Mouse (Mus musculus) lung, postnatal 4 days (tissue): ENCODE measurements around the gene Pcare.
"Not testable (repeated sequence)": the region's sequence is repeated elsewhere in the genome, so short reads cannot be mapped to it uniquely, and the experiment has no call there.

Source experiments
- DNase-seq, 2 experiments: peaks; one replicate each; pipeline ENCODE4 v3.0.0; 2021

The Pcare gene

DNA sequence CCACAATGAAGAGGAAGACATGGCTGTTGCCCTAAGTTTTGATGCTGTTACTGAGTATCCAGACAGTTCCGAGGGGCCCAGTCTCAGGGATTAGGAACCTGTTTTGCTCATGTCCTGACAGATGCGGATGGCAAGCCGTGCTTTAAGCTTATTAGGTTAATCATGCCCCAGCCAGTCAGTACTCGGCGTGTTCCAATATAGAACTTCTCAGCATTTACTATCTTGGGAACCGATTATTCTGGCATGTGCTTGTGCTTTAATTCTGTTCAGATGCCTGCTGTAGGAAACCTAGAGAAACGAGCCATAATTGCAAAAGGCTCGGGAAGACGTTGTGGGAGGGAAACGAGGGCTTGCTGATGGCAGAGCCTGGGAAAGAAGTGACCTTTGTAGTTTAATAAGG, at the start of gene Pcare:
Gene Pcare (minus strand): TSS at position 64 of the 400 bp plus-strand sequence.
- no peak for DNase-seq

DNA sequence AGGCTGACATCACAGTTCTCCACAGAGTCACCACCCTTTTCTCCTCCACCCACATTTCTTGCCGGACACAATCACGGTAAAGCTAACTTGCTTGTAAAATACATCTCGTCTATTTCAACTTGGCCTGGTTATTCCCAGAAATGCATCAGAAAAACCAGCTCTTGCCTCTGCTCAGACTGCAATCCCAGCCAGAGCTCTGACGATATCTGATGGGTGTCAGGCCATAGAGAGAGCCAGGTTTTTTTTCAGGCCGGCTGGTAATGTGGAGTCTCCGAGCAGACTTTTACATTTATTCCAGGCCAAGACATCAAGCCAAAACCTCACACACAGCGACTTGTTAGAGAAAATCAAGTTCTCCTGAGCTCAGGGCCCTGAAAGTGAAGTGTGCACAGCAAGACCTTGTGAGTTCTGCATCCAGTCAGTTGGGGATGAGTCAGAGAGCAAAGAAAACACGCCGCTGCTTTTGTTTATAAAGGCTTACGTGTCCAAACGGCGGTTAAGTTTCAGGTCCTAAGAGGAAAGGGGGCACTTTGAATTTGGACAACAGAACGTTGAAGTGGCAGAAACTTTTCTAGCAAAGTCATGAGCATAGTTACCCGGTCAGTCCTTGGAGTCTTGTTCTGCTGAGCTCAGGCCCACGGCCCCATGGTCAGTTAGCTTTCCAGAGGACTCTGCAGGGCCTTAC, 43.0 kb upstream of the Pcare start:
- DNase-seq, result peak in 1 of 2 experiments; percentile 11

DNA sequence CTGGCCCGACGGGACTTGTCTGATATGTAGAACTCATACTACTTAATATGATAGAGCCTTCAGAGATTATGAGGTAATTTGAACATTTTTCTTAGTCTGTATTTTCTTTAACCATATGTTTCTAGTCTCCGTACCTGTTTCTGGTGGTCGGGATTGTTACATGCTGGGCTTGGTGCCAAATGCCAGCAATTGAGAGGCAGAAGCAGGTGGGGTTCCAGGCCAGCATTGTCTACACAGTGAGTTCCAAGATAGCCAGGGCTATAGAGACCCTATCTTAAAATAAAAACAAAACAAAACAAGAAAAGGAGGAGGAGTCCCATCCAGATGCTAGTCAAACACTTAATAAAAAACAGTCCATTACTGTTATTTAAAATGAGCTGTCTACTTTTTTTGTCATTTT, 38.9 kb upstream of the Pcare start:
- no peak for DNase-seq

DNA sequence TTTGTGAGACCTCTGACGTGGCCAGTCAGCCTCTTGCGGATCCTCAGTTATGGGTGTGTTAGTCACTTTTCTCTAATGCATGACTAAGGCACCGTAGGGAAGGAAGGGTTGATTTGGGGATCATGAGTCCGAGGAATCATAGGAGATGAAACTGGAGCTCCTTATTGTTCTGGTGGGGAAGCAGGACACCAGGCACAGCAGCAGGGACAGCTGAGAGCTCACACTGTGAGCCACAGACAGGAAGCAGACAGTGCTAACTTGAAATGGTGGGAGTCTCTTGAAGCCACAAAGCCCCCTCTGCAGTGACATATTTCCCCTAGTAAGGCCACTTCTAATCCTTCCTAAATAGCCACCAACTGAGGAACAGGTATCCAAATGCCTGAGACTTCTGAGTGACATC, 38.4 kb upstream of the Pcare start:
- no peak for DNase-seq

DNA sequence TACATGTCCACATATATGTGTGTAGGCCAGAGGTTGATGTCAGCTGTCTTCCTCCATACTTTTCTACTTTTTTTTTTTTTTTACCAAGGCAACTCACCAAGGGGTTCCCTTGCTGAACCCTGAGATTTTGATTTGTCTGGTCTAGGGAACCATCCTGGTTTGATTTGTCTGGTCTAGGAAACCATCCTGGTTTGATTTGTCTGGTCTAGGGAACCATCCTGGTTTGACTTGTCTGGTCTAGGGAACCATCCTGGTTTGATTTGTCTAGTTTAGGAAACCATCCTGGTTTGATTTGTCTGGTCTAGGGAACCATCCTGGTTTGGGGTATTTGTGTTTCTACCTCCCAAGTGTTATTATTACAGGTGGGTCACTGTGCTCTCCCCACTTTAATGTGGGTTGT, 33.8 kb upstream of the Pcare start:
- DNase-seq, result no peak

DNA sequence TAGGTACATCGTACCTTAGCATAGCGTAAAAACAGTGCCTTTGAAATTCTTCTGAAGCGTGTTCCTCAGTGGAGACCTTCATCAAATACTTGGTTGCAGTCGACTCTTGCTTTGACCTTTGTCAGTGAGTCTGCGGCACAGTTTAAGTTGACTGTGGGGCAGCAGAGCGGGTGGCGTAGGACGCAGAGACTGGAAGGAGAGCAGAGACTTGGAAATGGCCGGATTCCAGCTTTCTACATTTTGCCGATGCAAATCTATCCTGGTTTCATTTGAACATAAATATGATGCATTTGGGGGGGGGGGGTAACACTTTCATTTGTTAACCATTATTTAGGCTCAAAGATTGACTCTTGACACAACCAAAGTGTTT, 30.7 kb upstream of the Pcare start:
- no peak for DNase-seq

DNA sequence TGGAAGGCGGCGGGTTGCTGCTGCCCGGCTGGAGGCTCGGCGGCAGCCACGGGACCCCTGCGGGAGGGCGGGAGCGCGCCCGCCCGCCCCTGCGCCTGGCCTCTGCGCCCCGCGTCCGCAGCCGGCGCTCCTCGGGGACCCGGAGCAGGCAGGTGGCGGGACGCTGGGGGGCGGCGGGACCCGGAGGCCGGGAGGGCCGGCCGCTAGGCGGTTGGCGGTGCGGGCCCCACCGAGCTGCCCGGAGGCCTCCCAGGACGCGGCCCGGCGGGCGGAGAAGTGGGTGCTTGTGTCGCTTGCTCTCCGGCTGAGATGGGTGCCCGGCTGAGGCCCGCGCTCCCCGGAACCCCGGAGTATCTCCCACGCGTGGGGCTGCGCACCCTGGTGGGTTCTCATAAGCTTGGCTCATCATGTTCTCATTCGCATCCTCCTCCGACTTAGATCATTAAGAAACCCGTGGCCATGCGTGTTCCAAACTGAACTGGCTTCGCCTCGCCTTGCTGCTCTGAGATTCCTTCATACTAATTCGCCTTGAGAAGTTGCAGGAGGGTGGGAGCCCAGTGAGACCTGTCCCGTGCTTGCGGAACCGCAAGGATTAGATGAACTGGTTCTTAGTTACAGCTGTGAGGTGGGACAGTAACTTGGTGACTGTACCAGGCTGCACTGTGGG, 30.1 kb upstream of the Pcare start:
- DNase-seq, result peak; percentile 21 to 35

DNA sequence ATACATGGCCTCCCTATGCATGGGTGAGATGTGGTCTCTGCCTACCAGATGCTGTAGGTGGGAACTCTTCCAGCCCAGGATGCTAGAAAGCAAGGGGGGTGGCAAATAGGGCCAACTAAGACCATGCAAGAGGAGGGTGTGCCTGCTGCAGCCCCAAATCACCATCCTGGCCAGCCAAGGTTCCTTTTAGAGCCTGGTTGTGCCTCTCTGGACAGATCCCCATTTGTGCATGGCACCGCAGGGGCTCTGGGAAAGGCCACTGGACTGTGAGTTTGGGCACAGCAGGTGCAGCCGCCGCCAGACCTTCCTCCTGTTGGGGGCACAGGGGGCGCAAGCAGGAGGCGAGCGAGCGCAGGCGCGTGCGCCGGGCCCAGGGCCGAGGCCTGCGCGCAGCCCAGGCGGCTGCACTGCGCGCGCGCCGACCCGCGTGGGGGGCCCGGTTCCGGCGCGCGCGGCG, 29.6 kb upstream of the Pcare start:
- DNase-seq, result no peak

DNA sequence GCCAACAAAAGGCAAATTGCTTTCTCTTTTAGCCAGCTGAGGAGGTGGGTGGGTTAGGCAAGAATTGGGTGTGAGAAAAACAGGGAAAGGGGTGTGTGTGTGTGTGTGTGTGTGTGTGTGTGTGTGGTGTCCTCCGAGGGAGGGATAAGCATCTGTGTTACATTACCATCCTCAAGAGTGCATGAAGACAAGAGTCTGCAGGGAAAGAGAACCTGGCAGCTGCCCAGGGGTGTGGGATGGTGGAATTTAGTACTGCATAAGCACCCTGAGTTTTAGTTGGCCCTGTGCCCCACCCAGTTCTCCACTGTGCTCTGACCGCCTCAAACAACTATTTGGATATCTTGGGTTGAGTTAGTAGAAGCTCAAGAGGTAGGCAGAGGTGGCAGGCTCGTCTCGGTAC, 28.3 kb upstream of the Pcare start:
- peak; percentile 63 to 81 for DNase-seq

DNA sequence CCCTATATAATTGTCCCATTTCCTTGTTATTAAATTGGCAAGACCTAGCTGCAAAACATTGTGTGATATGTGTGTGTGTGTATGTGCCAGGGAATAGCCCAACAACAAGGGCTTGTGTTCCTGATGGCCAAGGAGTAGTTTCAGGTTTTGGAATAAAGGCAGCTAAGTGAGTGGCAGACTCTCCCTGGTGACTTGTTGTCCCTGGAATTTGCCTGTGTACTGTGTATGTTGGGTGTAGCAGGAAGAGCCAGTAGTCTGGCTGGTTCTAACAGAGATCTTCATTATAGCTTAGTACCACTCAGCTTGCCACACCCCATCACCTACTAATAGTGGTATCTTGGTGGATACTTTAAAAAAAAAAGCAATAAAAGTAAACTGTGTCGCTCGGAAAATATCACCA, 27.8 kb upstream of the Pcare start:
- DNase-seq, result no peak

DNA sequence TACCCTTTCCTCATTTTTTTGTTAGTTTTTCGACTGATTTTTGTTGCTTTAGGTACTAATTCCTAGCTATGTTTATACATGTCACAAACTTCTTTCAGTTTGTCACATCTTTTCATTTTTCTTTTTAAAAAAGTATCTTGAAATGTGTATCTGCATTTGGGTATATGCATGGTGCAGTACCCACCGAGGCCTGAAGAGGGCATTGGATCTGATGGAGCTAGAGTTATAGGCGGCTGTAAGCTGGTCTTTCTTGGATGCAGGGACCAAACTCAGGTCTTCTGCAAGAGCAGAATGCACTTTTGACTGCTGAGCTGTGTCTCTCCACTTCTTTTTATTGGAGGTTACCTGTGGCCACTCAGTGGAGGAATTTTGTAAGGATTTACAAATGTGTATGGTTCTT, 26.0 kb upstream of the Pcare start:
- no peak for DNase-seq

DNA sequence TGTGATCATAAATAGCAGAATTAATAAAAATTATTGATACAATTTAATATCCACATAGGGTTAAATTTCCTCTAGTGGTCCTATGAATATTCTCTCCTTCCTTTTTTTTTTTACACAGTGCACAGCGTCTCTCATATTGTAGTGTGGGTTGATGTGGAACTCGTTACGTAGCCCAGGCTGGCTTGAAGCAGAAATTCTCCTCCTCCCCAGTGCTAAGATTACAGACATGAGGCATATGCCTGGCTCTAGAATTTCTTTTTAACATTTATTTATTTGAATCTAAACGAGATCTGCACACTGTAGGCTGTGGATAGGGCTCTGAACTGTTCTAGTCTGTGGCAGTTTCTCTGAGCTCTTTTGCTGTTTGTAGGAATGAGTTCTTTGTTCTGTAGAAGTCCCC, 22.6 kb upstream of the Pcare start:
- no peak for DNase-seq

DNA sequence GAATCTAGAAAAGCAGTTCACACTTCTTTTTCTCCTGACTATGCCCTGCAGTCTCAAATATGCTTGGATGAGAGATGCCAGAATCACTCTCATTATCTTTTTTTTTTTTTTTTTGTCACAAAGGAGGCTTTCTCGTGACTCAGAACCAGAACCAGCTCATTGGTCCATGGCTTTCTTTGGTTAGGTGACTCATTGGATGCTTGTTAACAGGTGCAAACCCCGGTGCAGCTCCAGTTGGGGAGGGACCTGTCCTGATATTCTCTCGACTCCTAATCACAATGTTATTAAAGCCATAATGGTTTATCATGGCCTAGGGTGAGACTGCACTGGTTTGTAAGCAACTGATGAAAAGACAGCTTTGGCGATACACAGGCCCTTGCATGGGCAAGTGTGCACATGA, 21.5 kb upstream of the Pcare start:
- no peak for DNase-seq

DNA sequence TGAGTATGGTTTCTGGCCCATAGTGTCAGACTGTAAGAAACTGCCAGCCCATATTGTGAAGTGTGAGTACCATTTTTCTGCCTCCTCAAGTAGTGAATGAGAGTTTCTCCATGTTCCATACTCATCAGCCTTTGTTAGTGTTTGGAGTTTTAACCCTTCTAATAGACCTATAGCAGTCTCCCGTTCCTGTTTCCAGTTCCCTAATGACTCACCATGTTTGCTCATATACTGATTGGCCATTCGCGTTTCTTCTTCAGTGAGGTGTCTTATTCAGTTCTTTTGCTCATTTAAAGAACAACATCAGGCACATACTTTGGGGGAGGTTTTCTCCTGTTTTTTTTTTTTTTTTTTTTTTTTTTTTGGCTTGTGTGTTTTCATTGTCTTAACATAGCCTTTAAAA, 18.0 kb upstream of the Pcare start:
- DNase-seq, result no peak

DNA sequence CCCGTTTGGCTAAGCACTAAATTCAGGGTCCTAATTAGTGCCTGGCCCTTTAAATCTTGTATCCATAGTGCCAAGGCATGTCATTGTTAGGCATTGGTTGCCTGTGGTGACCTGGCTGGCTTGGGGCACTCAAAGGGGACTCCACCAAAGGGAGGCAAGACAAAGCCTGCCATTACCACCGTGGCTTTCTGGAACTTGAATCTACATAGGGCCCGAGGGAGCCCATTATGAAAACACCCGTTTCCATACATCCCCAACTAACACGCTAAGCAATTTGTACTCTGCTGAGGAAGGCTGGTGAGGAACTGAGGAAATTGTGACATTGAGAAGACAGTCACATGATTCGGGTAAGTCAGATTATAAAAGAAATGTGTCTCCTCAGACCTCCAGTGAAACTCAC, 16.9 kb upstream of the Pcare start:
- DNase-seq, result no peak

DNA sequence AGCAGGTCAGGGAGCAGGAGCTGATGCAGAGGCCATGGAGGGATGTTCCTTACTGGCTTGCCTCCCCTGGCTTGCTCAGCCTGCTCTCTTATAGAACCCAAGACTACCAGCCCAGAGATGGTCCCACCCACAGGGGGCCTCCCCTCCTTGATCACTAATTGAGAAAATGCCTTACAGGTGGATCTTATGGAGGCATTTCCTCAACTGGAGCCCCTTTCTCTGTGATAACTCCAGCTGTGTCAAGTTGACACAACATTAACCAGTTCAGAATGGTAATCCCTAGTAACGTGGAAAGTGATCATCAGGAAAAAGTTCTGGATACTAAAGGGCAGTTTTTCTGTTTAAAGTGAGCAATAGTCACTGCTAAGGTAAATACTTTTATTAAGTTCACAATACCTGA, 15.5 kb upstream of the Pcare start, which contains the start of gene Clip4:
Gene Clip4 (plus strand): TSS at position 301 of the 400 bp plus-strand sequence.
- not testable (repeated sequence) for DNase-seq

DNA sequence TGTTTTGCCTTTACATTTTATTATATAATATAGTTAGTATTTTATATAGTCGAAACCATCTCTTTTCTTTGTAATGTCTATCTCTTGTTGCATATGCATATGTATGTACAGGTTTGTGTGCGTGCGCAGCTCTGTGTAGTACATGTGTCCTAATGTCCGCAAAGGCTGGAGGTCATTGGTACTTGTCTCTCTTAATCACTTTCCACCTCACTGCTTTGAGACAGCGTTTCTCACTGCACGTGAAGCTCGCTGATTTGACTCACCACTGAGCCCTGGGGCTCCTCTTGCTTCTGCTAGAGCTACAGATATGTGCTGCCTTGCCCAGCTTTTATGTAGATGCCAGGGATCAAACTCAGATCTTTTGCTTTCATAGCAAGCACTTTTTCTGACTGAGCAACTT, 7.8 kb upstream of the Pcare start:
- DNase-seq, result no peak

DNA sequence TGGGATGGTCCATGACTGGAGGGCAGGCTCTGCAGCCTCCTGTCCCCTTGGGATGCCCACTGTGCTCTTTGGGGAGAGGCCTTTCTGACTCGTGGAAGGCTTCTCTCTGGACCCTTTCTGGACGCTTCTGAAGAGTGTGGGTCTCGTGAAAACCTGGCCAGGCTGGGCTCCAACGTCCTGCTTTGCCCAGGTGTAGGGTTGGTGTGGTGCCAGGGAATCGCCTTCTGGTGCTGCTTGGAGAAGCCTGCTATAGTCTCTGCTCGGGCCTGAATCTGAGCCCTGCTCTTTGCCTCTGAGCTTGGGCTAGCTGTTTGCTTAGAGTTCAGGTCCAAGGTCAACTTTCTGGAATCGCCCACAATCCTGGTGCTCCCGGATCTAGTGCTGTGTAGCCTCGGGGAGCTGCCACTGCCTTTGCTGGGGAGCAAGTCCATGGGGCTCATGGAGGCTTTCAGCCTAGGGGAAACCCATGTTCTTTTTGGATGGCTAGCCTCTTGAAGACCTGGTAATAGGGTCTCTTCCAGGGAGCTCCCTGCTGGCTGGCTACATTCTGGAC, 3.0 kb downstream of the Pcare start:
- DNase-seq, result no peak

DNA sequence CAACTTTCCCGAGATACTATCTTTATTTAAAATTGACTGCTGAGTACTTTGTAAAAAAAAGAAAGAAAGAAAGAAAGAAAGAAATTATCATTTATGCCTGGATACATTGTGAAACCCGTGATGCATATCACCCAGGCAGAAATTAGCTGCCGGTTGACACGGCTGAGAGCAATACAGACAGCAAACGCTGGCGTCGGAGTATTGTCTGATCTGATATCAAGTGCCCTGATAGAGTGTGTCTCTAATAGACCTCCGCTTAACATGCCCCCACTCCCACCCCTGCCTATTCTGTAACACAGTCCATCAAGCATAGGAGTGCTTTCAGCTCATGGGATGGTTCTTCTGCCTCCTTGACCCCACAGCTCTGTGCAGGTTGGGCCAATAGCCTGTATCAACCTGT, 5.1 kb downstream of the Pcare start:
- no peak for DNase-seq

DNA sequence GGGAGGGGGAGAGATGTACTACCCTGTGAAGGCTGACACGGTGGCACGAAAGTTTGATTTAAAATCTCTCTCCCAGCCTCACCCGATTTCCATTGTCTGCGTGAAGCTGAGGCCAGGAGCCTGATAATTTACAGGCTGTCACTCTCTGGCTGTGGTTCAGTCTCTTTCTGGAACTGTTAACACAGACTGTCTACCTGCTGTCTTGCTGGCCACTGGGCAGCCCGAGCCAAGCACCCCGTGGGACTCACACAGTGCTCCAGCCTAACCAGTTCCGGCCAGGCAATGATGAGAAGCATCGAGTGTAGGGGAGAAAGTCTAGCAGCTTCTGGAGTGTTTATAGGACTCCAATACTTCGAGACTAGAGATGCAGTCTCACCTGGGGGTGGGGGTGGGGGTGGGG, 6.6 kb downstream of the Pcare start:
- no peak for DNase-seq

DNA sequence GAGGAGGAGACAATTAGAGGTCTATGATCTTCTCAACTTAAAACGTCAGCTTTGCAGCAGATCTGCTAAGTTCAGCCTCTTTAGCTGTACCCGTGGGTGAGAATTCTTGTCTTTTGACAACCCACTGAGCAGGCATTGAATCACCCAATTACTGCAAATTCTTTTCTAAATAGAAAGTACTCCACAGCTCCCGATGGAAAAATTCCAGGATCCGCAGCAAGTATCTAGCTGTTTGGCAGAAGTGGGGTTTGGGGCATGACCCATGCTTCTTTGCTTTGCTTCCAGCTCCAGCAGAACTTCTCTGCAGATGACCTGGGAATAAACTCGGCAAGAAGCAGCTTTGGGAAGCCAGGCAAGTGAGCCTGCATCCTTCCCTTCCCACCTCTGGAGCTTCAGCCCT, 9.8 kb downstream of the Pcare start:
- DNase-seq, result peak; percentile 34 to 57

DNA sequence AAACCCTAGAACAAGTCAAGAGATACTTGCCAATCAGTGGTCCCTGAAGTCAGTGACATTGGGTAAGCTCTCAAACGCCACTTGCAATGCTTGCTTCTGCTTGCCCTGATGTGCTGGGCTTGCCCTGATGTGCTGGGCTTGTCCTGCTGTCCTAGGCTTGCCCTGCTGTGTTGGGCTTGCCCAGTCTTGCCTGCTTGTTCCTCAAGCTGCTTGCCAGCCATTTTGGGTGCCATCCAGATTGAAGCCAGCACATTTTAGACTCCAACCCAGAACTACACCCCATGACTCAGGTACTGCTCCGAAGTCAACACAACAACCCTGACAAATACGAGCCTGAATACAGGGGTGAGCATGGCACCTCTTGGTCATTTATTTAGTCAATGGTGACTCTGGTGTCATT, 10.5 kb downstream of the Pcare start:
- no peak for DNase-seq

DNA sequence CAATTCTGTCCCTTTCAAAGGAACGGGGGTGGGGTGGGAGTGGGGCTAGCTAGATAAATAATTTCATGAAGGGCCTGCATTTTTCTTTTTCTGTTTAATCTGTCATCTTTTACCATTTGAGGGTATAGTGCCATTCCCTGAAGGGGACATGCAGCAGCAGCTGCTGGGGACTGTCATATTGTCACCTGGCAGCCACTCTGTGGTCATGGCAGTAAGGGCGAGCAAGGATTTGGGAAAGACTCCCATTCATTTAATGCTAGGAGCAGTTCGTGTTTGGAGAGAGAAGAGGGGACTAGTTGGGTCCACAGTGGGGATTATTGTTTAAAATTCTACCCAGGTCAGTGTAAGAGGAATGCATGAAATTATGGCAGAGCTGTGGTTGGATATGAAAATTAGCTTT, 16.3 kb downstream of the Pcare start:
- DNase-seq, result no peak

DNA sequence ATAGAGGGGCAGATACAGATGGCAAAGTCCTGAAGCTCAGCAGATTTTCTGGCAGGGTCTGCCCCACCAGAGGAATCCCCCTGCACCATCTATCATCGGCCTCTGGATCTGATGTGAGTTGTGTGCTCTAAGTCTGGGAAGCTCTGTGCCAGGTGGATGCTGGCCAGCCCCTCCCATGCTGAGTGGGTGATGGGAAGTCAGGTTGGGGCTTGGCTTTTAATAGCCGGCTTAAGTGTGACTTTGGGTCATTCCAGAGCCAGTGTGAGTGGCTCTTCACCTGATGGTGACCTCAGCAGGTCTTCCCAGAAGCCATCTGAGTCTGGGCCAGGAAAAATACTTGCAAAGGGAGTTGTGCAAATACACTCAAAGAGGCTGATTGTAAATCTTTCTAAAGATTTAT, 22.0 kb downstream of the Pcare start:
- DNase-seq, result peak; percentile 78 to 89

DNA sequence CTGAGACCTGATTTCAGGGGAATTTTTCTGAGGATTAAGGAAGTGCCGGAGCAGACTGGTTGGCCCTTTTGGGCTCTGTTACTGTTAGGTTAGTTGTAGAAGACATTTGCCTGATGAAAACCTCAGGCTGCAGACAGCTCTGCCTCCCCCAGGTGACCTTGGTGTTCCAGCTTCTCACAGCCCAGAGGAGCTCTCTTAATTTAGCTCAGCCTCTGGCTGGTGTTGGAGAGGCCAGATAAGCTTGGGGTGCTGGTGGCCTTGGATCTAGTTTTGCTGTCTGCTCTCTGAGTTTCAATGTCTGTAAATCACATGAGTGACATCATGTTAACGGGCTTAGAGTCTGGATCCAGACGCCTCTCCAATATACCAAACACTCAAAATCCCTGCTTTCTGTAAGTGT, 31.7 kb downstream of the Pcare start:
- DNase-seq, result no peak
